Mouse (Mus musculus) liver, adult (tissue): ENCODE data around the gene Fam107b.

Source experiments
- GATA4 ChIP-seq: IDR thresholded peaks from 2 replicates; pipeline ENCODE4 v1.6.1; 2014; ENCODE audit warnings: mild to moderate bottlenecking, low read length; ENCODE audit not compliant: insufficient replicate concordance

The Fam107b gene

DNA sequence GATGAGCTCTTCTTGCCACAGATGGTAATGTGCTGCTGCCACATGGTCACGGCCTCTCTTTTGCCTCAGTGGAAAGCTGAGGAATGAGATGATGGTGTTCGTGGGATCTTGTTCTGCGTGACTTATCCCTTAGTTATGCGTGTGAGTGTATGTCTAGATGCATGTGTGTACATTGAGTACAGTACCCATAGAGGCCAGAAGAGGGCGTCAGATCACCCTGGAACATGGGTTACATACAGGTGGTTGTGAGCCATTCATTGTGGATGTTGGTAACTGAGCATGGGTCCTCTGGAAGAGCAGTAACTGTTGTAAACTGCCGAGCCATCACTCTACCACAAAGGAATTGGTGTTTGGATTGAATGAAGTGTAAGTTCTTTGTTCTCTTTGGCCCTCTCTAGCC lies 188.1 kb downstream of the Fam107b start:
- TF ChIP-seq GATA4: no peak

DNA sequence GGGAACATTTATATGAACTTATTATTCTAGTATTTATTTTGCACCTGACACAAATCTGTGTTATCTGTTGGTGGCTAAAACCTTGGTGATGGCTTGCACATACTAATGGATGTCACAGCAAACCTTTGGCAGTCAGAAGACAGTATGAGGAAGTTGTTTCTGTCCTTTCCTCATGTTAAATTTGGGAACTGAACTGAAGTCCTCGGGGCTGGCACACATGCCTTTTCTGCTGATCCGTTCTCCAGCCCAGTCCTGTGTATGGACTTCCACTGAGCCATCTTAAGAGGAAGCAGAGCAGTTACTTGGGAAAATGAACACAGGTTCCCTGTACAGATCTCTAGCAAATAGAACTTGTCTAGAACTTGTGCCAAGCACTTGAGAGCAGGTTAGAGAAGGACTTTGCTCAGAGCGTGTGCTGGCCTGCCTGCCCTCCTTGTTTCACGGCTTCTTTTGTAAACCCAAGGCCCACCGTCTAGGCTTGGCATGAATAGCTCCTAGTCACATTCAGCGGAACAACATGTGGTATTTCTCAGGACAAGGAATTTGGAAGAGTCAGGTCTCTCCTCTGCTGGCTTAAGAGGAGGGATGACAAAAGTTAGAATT lies 190.0 kb downstream of the Fam107b start:
- TF ChIP-seq GATA4: no peak

DNA sequence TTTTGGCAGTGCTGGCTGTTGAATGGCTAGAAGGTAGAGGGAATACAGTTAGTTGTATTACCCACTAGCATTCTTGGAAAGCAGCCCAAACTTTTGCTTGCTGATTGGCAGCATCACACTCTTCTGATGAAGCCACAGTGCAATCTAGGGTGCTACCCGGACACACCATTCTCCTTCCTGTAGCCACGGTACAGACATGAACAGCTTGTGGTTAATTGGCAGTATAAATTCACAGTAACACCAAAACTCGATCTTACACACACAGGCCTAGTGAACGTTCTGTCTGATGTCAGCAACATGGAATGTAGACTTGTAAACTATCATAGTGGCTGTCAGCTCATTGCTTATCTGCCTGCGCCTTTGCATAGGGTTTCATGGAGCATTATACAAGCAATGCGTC lies 193.8 kb downstream of the Fam107b start:
- no peak for TF ChIP-seq GATA4

DNA sequence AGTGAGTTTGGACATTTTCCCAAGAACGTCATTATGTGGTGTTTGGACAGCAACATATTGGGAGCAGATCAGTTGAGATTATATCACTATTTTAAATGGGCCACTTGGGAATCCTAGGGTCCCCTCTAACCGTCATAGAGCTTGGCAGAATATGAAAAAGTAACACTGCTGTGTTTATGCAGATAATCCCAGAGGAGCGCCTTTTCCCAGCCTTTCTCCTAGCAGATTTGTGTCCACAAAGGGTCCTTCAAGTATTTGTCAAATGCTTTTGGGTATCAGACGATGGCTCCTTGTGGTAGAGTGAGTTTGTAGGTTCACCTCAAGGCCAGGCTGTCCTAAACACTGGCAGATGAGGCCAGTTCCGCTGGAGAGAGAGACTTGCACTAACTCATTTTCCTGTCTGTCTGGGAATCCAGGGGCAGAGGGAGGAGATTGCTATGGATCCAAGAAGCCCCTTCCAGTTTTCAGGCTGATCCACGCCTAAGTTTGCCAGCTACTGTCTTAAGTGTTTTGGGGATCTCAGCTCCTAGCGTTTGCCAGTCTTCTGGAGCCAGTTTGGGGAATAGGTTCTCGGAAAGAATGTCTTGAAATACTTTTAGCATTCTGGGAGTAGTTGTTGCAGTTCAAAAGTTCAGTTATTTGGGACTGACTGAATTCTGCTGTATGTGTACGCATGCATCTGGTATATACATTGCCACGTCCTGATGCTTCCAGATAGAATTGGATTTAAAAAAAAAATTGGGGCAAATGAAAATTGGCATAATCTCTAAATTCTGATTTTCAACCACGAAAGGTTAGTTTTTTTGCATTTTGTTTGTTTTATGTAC lies 195.9 kb downstream of the Fam107b start:
- TF ChIP-seq GATA4: no peak

DNA sequence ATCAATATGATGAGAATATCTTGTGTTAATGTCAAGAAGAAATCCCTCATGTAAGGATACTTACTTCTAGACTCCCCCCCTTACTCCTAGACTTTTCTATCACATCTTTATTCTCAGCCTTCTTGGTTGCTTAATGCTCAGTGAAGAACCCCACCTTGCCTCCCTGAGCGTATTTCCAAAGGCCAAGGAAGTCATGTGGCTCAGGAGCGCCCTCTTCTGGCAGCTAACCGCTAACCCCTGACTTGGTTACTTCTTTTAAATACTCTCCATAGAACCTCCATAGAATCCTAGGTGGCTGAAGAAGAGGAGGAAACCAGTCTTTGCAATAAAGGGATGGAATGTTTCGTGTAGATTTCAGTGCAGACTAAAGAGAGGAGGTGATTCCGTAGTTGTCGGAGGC lies 199.0 kb downstream of the Fam107b start:
- TF ChIP-seq GATA4: no peak

DNA sequence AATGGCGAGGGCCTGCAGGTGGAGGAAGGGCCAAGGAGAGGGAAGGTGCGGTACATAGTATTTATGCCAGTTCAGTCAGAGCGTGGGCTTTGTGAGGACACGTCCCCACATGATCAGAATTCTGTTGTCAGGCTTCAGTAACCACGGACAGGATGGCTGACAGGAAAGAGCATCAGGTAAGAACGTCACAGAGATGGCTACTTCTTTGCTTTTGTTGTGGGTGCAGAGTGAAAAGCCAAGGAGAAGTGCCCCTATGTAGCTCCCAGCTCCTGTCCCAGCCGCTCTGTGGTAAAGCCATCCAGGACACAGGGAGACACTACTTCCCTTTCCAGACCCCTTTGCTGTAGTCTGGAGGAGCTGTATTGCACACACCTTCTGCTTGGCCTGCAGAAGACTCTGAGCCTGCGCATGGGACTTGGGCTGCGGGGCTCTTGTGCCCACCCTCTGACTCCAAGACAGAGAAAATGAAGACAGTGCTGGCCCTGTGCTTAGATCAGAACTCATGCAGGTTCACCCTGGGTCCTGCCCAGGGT lies 199.6 kb downstream of the Fam107b start:
- no peak for TF ChIP-seq GATA4

DNA sequence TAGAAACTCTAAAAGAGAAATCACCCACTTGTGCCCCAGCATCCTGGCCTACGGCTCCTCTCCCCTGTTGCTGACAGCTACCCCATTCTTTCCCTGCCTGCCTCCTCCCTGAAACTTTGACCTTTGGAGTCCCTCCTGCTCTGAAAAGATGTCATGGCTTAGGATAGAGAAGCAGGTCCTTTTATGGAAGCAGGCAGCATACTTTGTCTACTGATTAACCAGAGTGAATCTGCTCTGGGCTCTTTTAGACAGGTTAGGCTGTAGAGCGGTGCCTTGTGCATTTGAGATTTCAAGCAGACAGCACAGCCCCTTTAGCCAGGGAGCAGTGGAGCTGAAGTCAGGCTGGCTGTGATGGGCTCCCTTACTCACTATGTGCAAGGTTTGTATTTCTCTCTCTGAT lies 200.1 kb downstream of the Fam107b start:
- no peak for TF ChIP-seq GATA4

DNA sequence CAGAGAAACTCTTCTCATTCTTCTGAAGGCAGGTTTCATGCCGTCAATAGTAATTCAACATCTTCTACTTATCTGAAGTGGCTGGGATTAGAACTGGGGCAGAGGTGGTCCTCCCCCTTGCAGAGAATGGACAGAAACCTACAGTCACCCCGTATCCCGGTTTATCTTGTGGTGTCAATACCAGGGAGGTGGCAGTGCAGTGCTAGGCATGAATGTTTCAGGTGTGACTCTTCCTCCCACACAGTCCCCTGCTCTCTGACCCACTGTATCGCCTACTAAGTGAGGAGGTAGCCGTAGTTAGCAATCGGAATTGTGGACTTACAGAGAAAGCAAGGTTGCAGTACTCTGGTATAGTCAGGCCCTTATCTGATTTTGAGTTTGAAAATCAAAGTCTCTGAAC lies 201.2 kb downstream of the Fam107b start:
- no peak for TF ChIP-seq GATA4

DNA sequence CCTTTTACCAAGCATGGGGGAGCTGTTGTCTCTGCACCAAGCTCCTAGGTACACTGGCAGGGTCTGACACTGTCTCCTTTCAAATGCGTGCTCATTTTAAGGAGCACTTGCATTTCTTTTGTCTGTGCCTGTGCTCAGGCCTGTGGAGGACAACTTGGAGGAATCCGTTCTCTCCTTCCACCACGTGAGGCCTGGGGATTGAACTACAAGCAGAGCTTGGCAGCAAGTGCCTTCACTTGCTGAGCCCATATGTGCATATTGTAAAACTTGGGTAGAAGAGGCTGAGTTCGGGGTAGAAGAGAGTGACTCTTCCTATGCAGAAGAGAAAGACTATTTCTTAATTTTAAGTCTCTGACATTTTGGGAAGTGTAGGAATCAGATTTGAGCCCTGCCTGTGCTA lies 202.8 kb downstream of the Fam107b start:
- no peak for TF ChIP-seq GATA4

DNA sequence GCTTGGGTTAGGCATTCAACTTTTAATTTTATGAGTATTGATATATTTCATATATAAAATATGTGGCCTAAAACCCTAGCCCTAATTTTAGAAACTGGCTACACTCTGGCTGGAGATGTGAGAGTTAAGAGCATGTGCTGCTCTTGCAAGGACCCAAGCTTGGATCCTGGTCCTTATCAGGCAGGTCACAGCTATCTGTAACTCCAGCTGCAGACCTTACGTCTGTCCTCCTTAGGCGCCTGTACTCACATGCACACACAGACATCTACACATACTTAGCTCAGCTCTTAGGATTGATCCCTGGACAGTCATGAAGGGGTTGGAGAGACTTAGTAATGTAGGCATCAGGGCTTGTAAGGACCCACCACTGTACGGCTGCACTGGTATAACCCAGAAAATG lies 205.3 kb downstream of the Fam107b start:
- TF ChIP-seq GATA4: no peak

DNA sequence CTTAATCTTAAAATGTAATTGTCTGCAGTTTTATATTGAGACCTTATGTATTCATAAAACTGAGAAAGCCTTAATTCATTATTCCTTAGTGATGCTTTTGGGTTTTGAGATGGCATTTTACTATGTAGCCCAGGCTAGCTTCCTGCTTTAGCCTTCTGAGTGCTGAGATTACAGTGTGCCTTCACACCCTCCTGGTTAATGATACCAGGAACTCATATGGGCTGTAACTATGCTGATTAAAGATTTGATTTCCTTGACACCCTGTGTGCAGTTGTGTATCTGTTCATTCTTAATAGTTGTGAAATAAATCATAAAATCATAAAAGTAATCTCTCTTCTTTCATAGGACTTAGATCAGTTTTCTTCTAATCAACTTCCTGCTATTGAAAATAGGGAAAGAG lies 205.8 kb downstream of the Fam107b start:
- no peak for TF ChIP-seq GATA4

DNA sequence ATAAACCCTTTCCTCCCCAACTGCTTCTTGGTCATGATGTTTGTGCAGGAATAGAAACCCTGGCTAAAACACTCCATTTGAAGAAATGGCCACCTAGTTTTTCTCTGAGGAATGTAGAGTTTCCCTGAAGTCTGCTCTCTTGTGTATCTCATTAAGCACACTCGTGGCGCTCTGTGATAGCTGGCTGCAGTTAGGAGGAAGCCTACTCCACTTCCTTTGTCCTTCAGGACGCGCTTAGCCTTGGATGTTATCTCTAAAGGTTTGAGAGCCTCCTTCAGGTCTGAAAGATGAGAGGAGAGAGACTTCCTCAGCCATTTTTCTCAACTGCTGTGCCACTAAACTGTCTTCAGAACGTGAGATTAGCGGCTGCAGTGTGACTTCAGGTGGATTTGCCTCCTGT lies 207.4 kb downstream of the Fam107b start:
- no peak for TF ChIP-seq GATA4

DNA sequence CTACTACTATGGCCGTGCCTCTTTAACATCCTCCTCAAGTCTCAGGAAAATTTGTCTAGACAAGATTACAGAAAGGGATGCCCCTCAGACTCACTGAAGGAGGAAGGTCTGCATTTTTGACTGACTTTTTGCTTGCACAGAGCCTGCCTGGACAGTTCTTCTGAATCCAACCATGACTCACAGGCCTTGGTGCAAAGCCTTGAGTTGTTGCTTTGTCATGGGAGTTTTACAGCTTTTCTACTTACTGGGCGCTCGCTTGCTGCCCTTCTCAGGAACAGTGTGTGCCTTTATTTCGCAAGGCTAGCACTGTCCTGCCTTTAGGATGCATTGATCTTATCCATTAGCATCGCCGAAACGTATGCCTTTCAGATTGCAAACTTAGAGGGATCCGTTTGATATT lies 215.3 kb downstream of the Fam107b start:
- TF ChIP-seq GATA4: no peak

DNA sequence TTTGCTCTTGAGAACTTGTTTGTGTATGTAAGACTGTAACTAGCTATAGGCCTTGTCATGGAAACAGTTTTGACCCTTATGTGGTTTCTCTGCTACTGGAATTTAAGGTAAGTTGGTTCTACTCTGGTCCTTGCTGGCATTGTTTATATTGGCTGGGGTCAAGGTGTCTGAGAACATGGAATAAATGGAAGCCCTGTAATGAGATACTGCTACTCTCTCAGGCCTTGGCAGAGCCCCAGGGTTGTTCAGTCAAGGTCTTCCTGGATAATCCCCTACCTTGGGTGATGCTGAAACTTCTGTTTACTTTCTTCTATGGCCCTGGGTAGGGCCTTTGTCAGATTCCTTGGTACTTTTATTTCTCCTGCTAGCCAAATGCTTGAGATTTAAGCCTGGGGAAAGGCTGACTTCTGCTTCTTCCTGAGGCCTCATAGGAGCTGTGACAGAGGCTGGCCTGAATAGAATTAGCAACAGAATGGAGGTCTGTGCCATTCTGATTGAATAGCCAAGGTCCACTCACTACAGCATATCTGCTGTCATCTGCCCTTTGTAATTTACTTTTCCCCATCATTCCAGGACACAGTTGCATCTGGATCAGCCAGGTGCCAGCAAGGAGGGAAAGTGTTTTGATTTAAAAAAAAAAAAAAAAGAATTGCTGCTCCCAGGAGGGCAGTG lies 217.6 kb downstream of the Fam107b start:
- no peak; the same call in 1 of the 2 replicates for TF ChIP-seq GATA4

DNA sequence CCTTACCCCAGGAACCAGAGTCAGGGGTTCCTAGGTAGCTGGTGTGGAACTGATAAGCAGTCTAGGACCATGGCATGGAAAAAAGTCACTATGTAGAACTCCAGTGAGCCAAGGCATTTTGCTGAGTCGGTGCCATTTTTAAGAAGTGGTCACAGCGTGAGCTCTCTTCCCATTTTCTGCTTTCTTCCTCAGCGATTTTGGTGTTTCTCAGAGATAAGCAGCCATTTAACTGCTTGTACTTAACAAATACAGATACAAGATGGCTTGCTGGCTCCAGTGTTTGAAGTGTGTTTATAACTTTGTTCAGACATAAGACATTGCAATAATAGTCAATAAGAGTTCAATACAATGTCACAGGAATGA lies 218.1 kb downstream of the Fam107b start:
- TF ChIP-seq GATA4: no peak

DNA sequence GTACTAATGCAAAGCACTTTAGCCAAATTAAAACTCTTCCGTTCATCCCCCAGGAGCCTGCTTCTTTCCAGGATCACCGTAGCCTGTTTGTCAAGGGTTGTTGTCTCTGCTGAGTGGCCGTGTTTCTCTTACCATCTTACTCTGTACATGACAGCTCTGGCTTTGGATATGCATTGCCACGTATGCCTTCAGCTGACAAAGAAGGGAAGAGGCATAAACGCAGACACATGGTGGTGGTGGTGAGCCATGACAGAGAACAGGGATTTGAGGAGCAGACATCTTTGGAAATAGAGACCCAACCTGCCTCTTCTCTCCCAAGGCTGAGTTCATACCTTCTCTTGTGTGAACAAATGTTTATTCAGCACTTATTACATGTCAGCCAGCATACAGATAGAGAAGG lies 226.3 kb downstream of the Fam107b start:
- TF ChIP-seq GATA4: no peak
